Mouse (Mus musculus) embryonic facial prominence, embryonic 15.5 days (tissue): ENCODE measurements around the gene Abcc1. TPM values are rescaled to one million over a fixed set of nuclear protein-coding genes. Genes with fewer than 3 reads are reported as not detected.
A peak's percentile ranks its signal among the peaks of the same experiment; 100 is the strongest.

Experiments used
- ATAC-seq: fragments of 200-750 bp; cut with Nextera tagmentation; 2 replicates; pipeline ENCODE4 v1.8.0; 2017; ENCODE audit warnings: low read depth, moderate TSS enrichment; ENCODE audit not compliant: insufficient number of reproducible peaks, low FRiP score, low TSS enrichment
- H3K27ac ChIP-seq: fragments of 300-500 bp; sonication (generic); replicated peaks from 2 replicates; pipeline ENCODE4 v1.5.1; 2015; ENCODE audit warnings: mild to moderate bottlenecking, inconsistent platforms
- H3K27me3 ChIP-seq: fragments of 300-500 bp; sonication (generic); 2 replicates; pipeline ENCODE4 v1.6.1; 2015; ENCODE audit warnings: inconsistent platforms
- H3K36me3 ChIP-seq: fragments of 300-500 bp; sonication (generic); 2 replicates; pipeline ENCODE4 v1.6.1; 2015; ENCODE audit warnings: mild to moderate bottlenecking, inconsistent platforms
- H3K4me1 ChIP-seq: fragments of 300-500 bp; sonication (generic); 2 replicates; pipeline ENCODE4 v1.6.1; 2015; ENCODE audit warnings: inconsistent platforms
- H3K4me2 ChIP-seq: fragments of 300-500 bp; sonication (generic); replicated peaks from 2 replicates; pipeline ENCODE4 v1.6.1; 2015; ENCODE audit warnings: mild to moderate bottlenecking, inconsistent platforms
- H3K4me3 ChIP-seq: fragments of 300-500 bp; sonication (generic); replicated peaks from 2 replicates; pipeline ENCODE4 v1.5.1; 2015; ENCODE audit warnings: mild to moderate bottlenecking, inconsistent platforms
- H3K9ac ChIP-seq: fragments of 300-500 bp; sonication (generic); 2 replicates; pipeline ENCODE4 v1.6.1; 2015; ENCODE audit warnings: inconsistent platforms
- H3K9me3 ChIP-seq: fragments of 300-500 bp; sonication (generic); replicated peaks from 2 replicates; pipeline ENCODE4 v1.6.1; 2016; ENCODE audit warnings: inconsistent platforms
- WGBS: fragments of 180-500 bp; shearing (Covaris S2); methylation state at CpG from one replicate; pipeline ENCODE4 v1.1.7; 2015; 5-methylcytosine and 5-hydroxymethylcytosine counted together
- polyA plus RNA-seq: library from polyadenylated mRNA; unstranded; fragments of >200 nt; fragmentation: Nextera tagmentation; extraction: Ambion mirVana; gene quantifications from 2 replicates; pipeline ENCODE4 v1.2.1, GENCODE M21; 2015

Gene Abcc1
- polyA plus RNA-seq, 1 experiment from 2014 or later: 14.1 TPM

DNA sequence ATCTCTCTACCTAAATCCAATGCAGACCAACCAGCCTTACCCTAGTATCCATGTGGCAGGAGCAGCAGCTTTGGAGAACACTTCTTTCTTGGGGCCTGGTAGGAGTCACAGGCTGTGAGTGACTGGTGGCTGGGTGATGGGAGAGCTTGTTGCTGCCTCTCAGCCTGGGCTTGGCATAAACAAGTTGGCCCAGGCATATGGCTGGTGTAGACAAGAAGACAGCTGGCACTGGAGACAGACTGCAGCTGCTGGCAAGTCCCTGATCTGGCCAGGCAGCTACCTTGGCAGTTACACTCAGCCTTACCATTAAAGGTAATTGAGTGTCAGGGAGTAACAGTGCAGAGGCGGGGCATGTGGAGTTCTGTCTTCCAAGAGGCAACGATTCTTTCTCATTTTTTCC is 16.0 kb downstream of the Abcc1 start:
- Histone ChIP-seq H3K4me2 (no peak overlapping the region), H3K4me1 (peaks cover 11% of the 10 kb centered on the region; the same call in 1 of the 2 replicates), H3K27ac (peak overlapping the region; percentile 13; the same call in 1 of the 2 replicates), H3K36me3 (no peaks in the 10 kb centered on the region), H3K4me3 (no peak overlapping the region), H3K27me3 (no peaks in the 10 kb centered on the region), H3K9me3 (no peaks in the 10 kb centered on the region), H3K9ac (no peak overlapping the region)
- 0 out of 2 replicates have a peak, but pooled peaks have one; percentile 18 for ATAC-seq
- WGBS: 64% methylated on average over 2 of the region's 2 CpGs

DNA sequence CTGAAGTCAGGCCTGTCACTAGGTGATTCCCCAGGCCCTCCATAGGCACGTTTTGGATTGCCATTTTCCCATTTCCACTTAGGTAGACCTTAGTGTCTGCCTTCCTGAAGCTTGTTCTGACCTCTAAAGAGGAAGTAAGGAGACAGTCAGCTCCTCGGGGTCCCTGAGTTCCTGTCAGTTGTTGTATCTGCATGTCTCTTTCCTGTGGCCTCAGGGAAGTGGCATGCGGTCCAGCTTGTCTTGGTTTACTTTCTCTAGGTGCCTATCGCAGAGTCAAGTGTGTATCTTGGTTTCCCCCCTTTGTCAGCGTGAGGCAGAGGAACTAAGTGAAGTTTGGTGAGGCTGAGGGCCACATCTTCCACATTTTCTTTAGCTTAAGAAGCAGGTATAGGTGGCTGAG is 17.3 kb downstream of the Abcc1 start:
- Histone ChIP-seq H3K4me3 (no peak overlapping the region), H3K27ac (no peak overlapping the region), H3K27me3 (no peaks in the 10 kb centered on the region), H3K4me1 (peaks cover 11% of the 10 kb centered on the region; the same call in 1 of the 2 replicates), H3K36me3 (no peaks in the 10 kb centered on the region), H3K9ac (no peak overlapping the region), H3K9me3 (no peaks in the 10 kb centered on the region), H3K4me2 (no peak overlapping the region)
- 63% methylated on average over 5 of the region's 5 CpGs for WGBS
- no peak for ATAC-seq

DNA sequence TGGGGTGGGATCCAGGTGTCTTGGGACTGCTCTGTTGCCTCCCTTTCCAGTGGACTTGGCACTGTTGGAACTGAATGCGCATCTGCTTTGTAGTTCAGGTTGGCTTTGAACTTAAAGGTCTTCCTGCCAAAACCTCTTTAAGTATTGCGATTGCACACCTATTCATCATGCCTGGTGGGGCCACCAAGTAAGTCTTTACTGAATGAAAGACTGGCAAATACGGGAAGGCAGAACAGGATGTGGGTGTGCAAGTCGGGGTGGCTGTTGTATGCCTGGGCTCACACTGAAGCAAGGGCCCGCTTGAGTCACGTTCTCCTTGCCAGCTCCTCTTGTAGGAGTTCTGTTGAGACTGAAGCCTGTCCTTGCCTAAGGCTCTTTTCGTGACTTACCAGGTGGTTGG is 18.5 kb downstream of the Abcc1 start:
- WGBS: 81% methylated on average over 7 of the region's 7 CpGs
- Histone ChIP-seq H3K9me3 (no peaks in the 10 kb centered on the region), H3K36me3 (no peaks in the 10 kb centered on the region), H3K4me2 (no peak overlapping the region), H3K9ac (no peak overlapping the region), H3K4me1 (peaks cover 11% of the 10 kb centered on the region; the same call in 1 of the 2 replicates), H3K4me3 (no peak overlapping the region), H3K27ac (no peak overlapping the region), H3K27me3 (no peaks in the 10 kb centered on the region)
- ATAC-seq: no peak

DNA sequence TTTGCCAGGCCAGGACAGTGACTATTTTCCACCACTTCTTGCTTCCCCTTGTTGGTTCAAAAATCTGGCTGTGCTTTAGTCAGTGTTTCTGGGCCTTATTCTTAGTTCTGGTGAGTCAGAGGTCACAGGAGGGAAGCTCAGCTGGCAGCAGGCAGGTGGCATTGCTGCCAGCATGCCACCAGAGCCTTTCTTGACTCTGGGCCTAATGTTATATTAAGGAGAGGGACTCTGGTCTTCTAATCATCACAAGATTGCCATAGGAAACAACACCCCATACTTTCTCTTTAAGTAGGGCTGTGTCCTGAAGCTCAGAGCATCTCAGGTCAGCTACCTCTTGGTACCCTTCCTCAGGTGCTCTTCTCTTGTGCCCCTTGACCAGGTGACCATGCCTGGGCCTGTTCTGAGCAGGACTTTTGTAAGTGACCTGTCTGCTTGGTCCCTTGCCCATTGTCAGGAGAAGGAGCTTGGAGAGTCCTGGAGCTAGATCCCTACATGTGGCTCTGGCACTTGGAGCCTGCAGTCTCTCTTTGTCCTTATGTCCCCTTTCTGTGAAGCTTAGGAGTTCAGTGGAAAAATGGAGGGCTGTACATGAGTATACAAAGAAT is 19.8 kb downstream of the Abcc1 start:
- H3K9me3 ChIP-seq: no peaks in the 10 kb centered on the region
- no peaks in the 10 kb centered on the region for H3K27me3 ChIP-seq
- H3K9ac ChIP-seq: no peak overlapping the region
- H3K4me2 ChIP-seq: no peak overlapping the region
- no peaks in the 10 kb centered on the region for H3K36me3 ChIP-seq
- H3K27ac ChIP-seq: no peak overlapping the region
- ATAC-seq: no peak
- H3K4me3 ChIP-seq: no peak overlapping the region
- peaks cover 11% of the 10 kb centered on the region; the same call in 1 of the 2 replicates for H3K4me1 ChIP-seq

DNA sequence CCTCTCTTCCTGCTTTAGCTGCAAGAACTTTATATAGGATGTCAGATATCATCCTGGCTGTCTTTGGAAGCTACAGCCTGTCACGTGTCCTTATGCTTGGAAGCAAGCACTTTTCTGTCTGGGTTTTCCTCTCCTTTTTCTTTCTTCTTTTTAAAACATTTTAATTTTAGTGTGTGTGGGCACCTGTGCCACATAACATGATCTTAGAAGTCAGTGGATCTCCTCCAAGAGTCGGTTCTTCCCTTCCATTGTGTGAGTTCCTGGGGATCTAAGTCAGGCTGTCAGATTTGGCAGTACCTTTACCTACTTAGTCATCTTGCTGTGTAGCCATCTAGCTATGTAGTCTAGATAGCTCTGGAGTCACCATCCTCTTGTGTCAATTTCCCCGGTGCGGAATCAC is 37.9 kb downstream of the Abcc1 start:
- Histone ChIP-seq H3K9ac (no peak overlapping the region), H3K9me3 (no peaks in the 10 kb centered on the region), H3K36me3 (peaks cover 8% of the 10 kb centered on the region), H3K4me1 (no peaks in the 10 kb centered on the region), H3K4me3 (no peak overlapping the region), H3K27ac (no peak overlapping the region), H3K4me2 (no peak overlapping the region), H3K27me3 (no peaks in the 10 kb centered on the region)
- WGBS: 85% methylated on average over 4 of the region's 4 CpGs
- no peak for ATAC-seq

DNA sequence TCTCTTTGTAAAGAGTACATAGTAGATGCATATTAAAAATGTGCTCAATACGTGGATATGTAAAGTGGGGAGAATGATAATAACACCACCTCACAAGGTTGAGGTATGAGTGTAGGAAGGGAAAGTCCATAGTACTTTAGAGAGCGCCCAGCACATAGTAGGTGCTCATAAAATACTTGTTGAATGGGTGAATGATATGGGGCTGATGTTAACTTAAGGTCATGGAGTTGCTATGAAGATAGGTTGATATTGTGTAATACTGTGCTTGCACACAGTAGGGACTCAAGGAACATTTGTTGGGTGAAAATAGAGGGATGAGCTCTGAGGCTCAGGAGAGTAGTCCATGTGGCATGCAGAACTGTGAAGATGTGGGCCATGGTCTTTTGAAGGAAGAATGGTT is 42.1 kb downstream of the Abcc1 start:
- Histone ChIP-seq H3K27me3 (no peaks in the 10 kb centered on the region), H3K4me2 (no peak overlapping the region), H3K27ac (no peak overlapping the region), H3K4me3 (no peak overlapping the region), H3K9ac (no peak overlapping the region), H3K36me3 (peaks cover 34% of the 10 kb centered on the region), H3K4me1 (no peaks in the 10 kb centered on the region), H3K9me3 (no peaks in the 10 kb centered on the region)
- ATAC-seq: no peak
- whole genome bisulfite sequencing: 90% methylated on average over 2 of the region's 2 CpGs

DNA sequence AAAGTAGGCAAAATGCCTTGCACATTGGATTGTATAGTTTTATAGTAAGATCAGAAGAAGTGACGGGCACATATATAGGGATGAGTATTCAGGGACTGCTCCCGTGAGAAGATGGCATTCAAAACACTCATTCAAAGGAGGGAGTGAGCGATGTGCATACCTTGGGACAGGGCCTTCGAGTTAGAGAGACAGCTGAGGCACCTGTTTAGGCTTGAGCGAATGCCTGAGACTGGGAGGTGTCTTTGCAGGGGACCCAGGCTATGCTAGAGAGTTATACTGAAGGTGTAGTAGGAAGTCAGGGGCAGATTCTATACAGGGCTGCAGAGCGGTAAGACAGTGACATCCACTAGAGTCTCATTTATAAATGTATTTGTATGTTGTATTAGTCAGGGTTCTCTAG is 44.3 kb downstream of the Abcc1 start:
- no peak overlapping the region for H3K4me3 ChIP-seq
- 92% methylated on average over 6 of the region's 6 CpGs for WGBS
- no peak overlapping the region for H3K27ac ChIP-seq
- no peak for ATAC-seq
- H3K4me1 ChIP-seq: no peaks in the 10 kb centered on the region
- H3K9me3 ChIP-seq: no peaks in the 10 kb centered on the region
- H3K27me3 ChIP-seq: no peaks in the 10 kb centered on the region
- peaks cover 43% of the 10 kb centered on the region for H3K36me3 ChIP-seq
- H3K4me2 ChIP-seq: no peak overlapping the region
- H3K9ac ChIP-seq: no peak overlapping the region

DNA sequence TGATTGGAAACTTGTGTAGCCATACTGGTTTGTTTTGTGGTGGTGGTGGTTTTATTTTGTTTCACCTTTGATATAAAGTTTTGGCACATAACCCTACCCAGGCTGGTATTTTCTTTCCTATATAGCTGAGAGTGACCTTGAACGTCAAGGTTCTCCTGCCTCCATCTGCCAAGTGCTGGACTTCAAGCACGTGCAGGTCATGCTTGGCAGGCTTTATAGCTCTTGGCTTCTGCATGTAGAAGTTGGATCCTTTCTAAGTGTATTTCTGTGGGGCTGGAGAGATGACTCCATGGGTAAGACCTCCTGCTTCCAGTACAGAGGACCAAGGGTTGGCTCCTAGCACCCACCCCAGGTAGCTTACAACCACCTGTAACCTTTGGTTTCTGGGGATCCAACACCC is 47.8 kb downstream of the Abcc1 start:
- no peaks in the 10 kb centered on the region for H3K4me1 ChIP-seq
- H3K9ac ChIP-seq: no peak overlapping the region
- WGBS: 93% methylated on average over 2 of the region's 2 CpGs

DNA sequence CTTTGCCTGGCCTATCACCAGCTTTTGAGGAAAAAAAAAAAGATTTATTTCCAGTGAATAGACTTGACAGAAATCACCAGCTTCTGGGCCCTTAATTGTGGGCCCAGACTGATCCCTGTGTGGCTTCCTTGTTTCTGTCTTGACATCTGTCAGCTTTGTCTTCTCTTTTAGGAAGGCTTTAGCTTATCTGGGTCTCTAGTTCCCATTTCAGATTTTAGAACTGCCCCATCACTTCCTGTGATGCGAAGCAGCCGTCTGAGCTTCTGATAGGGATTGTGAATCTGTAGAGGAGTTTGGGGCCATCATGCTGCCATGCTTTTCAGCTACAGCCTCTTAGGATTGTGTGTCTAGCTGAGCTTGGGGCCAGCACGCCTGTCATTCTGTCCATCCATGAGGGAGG is 48.4 kb downstream of the Abcc1 start:
- H3K4me3 ChIP-seq: no peak overlapping the region
- no peak overlapping the region for H3K4me2 ChIP-seq
- peaks cover 62% of the 10 kb centered on the region for H3K36me3 ChIP-seq
- H3K27me3 ChIP-seq: no peaks in the 10 kb centered on the region
- no peak overlapping the region for H3K9ac ChIP-seq
- no peaks in the 10 kb centered on the region for H3K4me1 ChIP-seq
- no peak for ATAC-seq
- no peaks in the 10 kb centered on the region for H3K9me3 ChIP-seq
- no peak overlapping the region for H3K27ac ChIP-seq
- WGBS: 91% methylated on average over 3 of the region's 3 CpGs

More for the DNA sequence above, 47.8 kb downstream of the Abcc1 start:
- no peak overlapping the region for H3K4me2 ChIP-seq
- peaks cover 62% of the 10 kb centered on the region for H3K36me3 ChIP-seq
- H3K27me3 ChIP-seq: no peaks in the 10 kb centered on the region
- H3K9me3 ChIP-seq: no peaks in the 10 kb centered on the region
- ATAC-seq: no peak
- no peak overlapping the region for H3K4me3 ChIP-seq
- no peak overlapping the region for H3K27ac ChIP-seq

DNA sequence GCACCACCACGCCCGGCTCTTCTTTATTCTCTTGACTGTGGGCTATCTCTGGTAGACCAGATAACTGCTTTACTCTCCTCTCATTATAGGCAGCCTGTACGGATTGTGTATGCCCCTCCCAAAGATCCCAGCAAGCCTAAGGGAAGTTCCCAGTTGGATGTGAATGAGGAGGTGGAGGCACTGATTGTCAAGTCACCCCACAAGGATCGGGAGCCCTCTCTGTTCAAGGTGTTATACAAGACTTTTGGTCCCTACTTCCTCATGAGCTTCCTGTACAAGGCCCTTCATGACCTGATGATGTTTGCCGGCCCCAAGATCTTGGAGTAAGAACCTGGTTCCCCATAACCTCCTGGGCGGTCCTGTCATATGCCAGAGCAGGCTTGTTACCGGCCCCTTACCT is 49.3 kb downstream of the Abcc1 start:
- Histone ChIP-seq H3K27me3 (no peaks in the 10 kb centered on the region), H3K36me3 (peaks cover 54% of the 10 kb centered on the region), H3K9ac (no peak overlapping the region), H3K27ac (no peak overlapping the region), H3K4me3 (no peak overlapping the region), H3K9me3 (no peaks in the 10 kb centered on the region), H3K4me2 (no peak overlapping the region), H3K4me1 (no peaks in the 10 kb centered on the region)
- no peak for ATAC-seq
- 97% methylated on average over 7 of the region's 7 CpGs for WGBS

DNA sequence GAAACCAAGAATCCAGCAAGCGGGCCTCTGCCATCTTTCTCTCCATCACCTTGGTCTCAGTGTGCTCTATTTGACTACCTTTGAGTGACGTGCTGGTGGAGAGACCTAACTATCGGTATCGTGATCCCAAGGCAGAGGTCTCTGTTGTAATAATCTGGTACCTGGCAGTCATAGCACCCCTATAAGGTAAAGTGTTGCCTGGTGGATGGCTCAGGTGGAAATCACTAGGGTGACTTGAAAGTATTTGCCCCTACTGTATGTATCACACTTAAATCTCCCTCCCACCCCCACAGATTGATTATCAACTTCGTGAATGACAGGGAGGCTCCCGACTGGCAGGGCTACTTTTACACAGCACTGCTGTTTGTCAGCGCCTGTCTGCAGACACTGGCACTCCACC is 49.8 kb downstream of the Abcc1 start:
- no peak overlapping the region for H3K27ac ChIP-seq
- H3K36me3 ChIP-seq: peaks cover 52% of the 10 kb centered on the region
- H3K4me3 ChIP-seq: no peak overlapping the region
- H3K9ac ChIP-seq: no peak overlapping the region
- no peaks in the 10 kb centered on the region for H3K4me1 ChIP-seq
- no peak for ATAC-seq
- 91% methylated on average over 7 of the region's 7 CpGs for WGBS
- H3K27me3 ChIP-seq: no peaks in the 10 kb centered on the region
- H3K9me3 ChIP-seq: no peaks in the 10 kb centered on the region
- H3K4me2 ChIP-seq: no peak overlapping the region

DNA sequence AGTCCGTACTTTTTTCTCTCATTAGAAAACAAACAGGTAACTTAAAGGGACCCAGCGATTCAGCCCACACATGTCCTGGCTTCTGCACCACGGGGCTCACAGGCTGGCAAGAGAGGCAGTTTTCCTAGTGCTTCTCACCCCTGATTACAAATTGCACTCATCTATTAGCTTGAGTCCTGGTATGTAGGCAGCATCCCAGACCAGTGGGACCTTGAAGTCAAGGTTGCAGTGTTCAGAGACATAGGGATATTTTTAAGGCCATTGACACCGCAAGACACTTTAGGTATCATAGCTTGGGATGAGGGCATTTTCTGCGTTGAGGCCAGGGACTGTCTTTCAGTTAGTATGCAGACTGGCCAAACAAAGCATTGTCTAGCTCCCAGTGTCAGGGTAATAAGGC is 51.2 kb downstream of the Abcc1 start:
- Histone ChIP-seq H3K9me3 (no peaks in the 10 kb centered on the region), H3K4me3 (no peak overlapping the region), H3K4me2 (no peak overlapping the region), H3K9ac (no peak overlapping the region), H3K27ac (no peak overlapping the region), H3K4me1 (no peaks in the 10 kb centered on the region), H3K27me3 (no peaks in the 10 kb centered on the region), H3K36me3 (peaks cover 41% of the 10 kb centered on the region)
- ATAC-seq: no peak
- WGBS: 88% methylated on average over 5 of the region's 5 CpGs
